8 mouse cellular contexts compared by ENCODE assay signal in the genomic region with DNA sequence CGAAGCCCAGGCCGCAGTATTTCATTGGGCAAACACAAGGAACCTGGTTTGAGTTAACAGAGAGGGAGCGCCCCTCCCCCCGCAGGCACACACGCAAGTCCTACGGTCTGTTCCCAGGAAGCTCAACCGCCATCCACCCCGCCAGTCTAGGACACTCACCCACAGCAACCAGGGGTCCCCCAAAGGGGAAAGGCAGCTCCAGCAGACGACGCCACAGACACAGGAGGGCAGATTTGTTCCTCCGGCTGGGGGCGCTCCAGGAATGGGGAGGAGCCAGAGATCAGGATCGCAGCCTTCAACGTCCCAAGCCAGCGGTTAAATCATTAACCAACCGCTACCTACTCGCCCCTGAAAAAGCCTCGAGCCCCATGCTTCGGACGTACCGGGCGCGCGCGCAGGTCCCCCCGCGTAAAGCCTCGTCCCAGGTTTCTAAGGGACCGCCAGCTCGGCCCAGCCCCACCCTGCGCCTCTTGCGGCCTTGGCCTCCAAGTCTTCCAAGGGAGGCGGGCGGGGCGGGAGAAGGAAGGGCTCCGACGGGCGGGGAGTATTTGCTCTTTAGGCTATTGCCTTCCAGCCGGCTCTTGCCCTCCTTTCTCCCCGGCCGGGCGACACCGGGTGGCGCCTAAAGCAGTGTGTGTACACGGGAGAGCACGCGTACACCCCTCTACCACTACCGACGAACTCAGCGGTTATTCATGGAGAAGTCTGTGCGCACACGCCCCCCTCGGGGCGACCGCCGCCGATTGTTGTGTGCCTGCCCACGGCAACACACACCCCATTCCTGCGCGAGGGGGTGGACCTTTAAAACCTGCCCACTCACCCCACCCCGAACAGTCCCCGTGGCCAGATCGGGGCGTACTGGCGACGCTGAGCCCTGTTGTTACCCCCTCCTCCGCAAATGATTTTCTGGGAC. TPM values are rescaled to one million over a fixed set of nuclear protein-coding genes. Genes with fewer than 3 reads are reported as not detected.
DNase-seq lines count a peak whose midpoint lies in the region; ATAC-seq and TF ChIP-seq lines count a peak whose summit lies in the region.

No protein-coding gene starts in this region.

- no peaks in the 10 kb centered on the region for H3K36me3 ChIP-seq in ES-E14 (ENCODE audit: control insufficient read depth, insufficient read depth, low read length, poor library complexity, severe bottlenecking)
- peaks cover 18% of the 10 kb centered on the region for H3K36me3 ChIP-seq in forebrain, embryonic 12.5 days (replicated peaks)
- H3K36me3 ChIP-seq in heart, postnatal 0 days (replicated peaks; ENCODE audit: control insufficient read depth, insufficient read depth, low read length): no peaks in the 10 kb centered on the region
- peaks cover 4% of the 10 kb centered on the region; the same call in 1 of the 2 replicates for H3K36me3 ChIP-seq in liver, postnatal 0 days (replicated peaks; ENCODE audit: insufficient read depth, low read length)
- no peaks in the 10 kb centered on the region for H3K36me3 ChIP-seq in neural tube, embryonic 13.5 days

- no peaks in the 10 kb centered on the region for H3K9me3 ChIP-seq in ES-E14 (ENCODE audit: control insufficient read depth, insufficient read depth, low read depth, low read length)
- no peaks in the 10 kb centered on the region for H3K9me3 ChIP-seq in forebrain, embryonic 12.5 days
- no peaks in the 10 kb centered on the region for H3K9me3 ChIP-seq in heart, postnatal 0 days (replicated peaks; ENCODE audit: control insufficient read depth, low read length)
- H3K9me3 ChIP-seq in liver, postnatal 0 days (ENCODE audit: low read length): no peaks in the 10 kb centered on the region
- no peaks in the 10 kb centered on the region for H3K9me3 ChIP-seq in neural tube, embryonic 13.5 days

- peak overlapping the region; percentile 88 for H3K4me2 ChIP-seq in forebrain, embryonic 12.5 days
- H3K4me2 ChIP-seq in heart, postnatal 0 days (ENCODE audit: low read depth, low read length): peak overlapping the region; percentile 92
- H3K4me2 ChIP-seq in liver, postnatal 0 days (ENCODE audit: low read depth, low read length): peak overlapping the region; percentile 97
- peak overlapping the region; percentile 63 for H3K4me2 ChIP-seq in neural tube, embryonic 13.5 days

- peak overlapping the region; percentile 90 to 96 for H3K4me3 ChIP-seq in ES-E14 (ENCODE audit: insufficient read depth in 1 of 2, low read depth in 1 of 2, low read length in 2 of 2, poor library complexity in 1 of 2, severe bottlenecking in 1 of 2)
- H3K4me3 ChIP-seq in forebrain, embryonic 12.5 days (replicated peaks): peak overlapping the region; percentile 78
- H3K4me3 ChIP-seq in heart, postnatal 0 days (ENCODE audit: low read depth, low read length): peak overlapping the region; percentile 80
- peak overlapping the region; percentile 72 for H3K4me3 ChIP-seq in liver, postnatal 0 days (ENCODE audit: low read depth, low read length)
- peak overlapping the region; percentile 89 for H3K4me3 ChIP-seq in neural tube, embryonic 13.5 days

- ATAC-seq in forebrain, embryonic 12.5 days (ENCODE audit: low FRiP score): peak; percentile 45
- ATAC-seq in heart, postnatal 0 days (ENCODE audit: insufficient read depth, low read depth): peak; percentile 47
- peak; percentile 47 for ATAC-seq in liver, postnatal 0 days
- peak; percentile 52 for ATAC-seq in neural tube, embryonic 13.5 days (ENCODE audit: low read depth)

- TF ChIP-seq EP300 in heart, postnatal 0 days (IDR thresholded peaks at IDR 0.05; ENCODE audit: low read depth): no peak
- TF ChIP-seq EP300 in liver, postnatal 0 days (IDR thresholded peaks at IDR 0.05; ENCODE audit: low read depth): peak; percentile 26; the same call in 1 of the 2 replicates

- H3K27me3 ChIP-seq in forebrain, embryonic 12.5 days: no peaks in the 10 kb centered on the region
- no peaks in the 10 kb centered on the region for H3K27me3 ChIP-seq in heart, postnatal 0 days (ENCODE audit: control insufficient read depth, insufficient read depth, low read length)
- no peaks in the 10 kb centered on the region for H3K27me3 ChIP-seq in liver, postnatal 0 days (ENCODE audit: insufficient read depth, low read length)
- no peaks in the 10 kb centered on the region for H3K27me3 ChIP-seq in neural tube, embryonic 13.5 days

- DNase-seq in ES-E14 (ENCODE audit: low read depth, low spot score): peak; percentile 46
- DNase-seq in c-Kit-positive CD71-negative TER-119-negative erythroid progenitor cells, embryonic 14.5 days (ENCODE audit: low read depth): peak; percentile 73
- DNase-seq in heart, postnatal 0 days (ENCODE audit: low spot score): peak; percentile 62
- DNase-seq in kidney, postnatal 36 days: peak; percentile 77 to 85
- DNase-seq in liver, postnatal 0 days: peak; percentile 87
- peak; percentile 86 for DNase-seq in testis, postnatal 10 days (ENCODE audit: low spot score)

- WGBS in forebrain, embryonic 12.5 days: under 1% methylated on average over 67 of the region's 67 CpGs
- under 1% methylated on average over 65 of the region's 67 CpGs for WGBS in heart, postnatal 0 days
- under 1% methylated on average over 65 of the region's 67 CpGs for WGBS in liver, postnatal 0 days (ENCODE audit: insufficient replicate concordance)
- under 1% methylated on average over 65 of the region's 67 CpGs for WGBS in neural tube, embryonic 13.5 days

- H3K9ac ChIP-seq in ES-E14 (ENCODE audit: insufficient read depth, low read depth, low read length, poor library complexity, severe bottlenecking): peak overlapping the region; percentile 87
- H3K9ac ChIP-seq in forebrain, embryonic 12.5 days: peak overlapping the region; percentile 90
- peak overlapping the region; percentile 79 for H3K9ac ChIP-seq in heart, postnatal 0 days (replicated peaks; ENCODE audit: low read depth, low read length)
- H3K9ac ChIP-seq in liver, postnatal 0 days (replicated peaks): peak overlapping the region; percentile 81
- peak overlapping the region; percentile 95 for H3K9ac ChIP-seq in neural tube, embryonic 13.5 days

- in situ Hi-C loops in ES-E14 (cut with MboI; ENCODE audit: low sequenced_read_pairs in 2 of 2, unreplicated experiment in 2 of 2): no loop called here

- H3K4me1 ChIP-seq in ES-E14 (ENCODE audit: control insufficient read depth in 2 of 2, insufficient read depth in 2 of 2, low read length in 2 of 2, poor library complexity in 1 of 2): peaks cover 0 to 38% of the 10 kb centered on the region in 2 experiments; a peak in 3 of 4 replicates
- H3K4me1 ChIP-seq in forebrain, embryonic 12.5 days: peaks cover 50% of the 10 kb centered on the region
- peaks cover 33% of the 10 kb centered on the region for H3K4me1 ChIP-seq in heart, postnatal 0 days (ENCODE audit: control insufficient read depth, insufficient read depth)
- peaks cover 39% of the 10 kb centered on the region for H3K4me1 ChIP-seq in liver, postnatal 0 days (ENCODE audit: insufficient read depth)
- peaks cover 49% of the 10 kb centered on the region for H3K4me1 ChIP-seq in neural tube, embryonic 13.5 days (replicated peaks)

- 0 out of 2 replicates have a peak, but pooled peaks have one; percentile 19 for TF ChIP-seq CTCF in heart, postnatal 0 days (IDR thresholded peaks at IDR 0.05; ENCODE audit: low read depth)
- peak; percentile 74 for TF ChIP-seq CTCF in liver, postnatal 0 days (IDR thresholded peaks at IDR 0.05; ENCODE audit: low read depth)

- peak overlapping the region; percentile 58 for H3K27ac ChIP-seq in ES-E14 (ENCODE audit: insufficient read depth, low read depth, low read length, poor library complexity, severe bottlenecking)
- peak overlapping the region; percentile 96 for H3K27ac ChIP-seq in forebrain, embryonic 12.5 days
- peak overlapping the region; percentile 92 for H3K27ac ChIP-seq in heart, postnatal 0 days (ENCODE audit: low read depth)
- H3K27ac ChIP-seq in liver, postnatal 0 days (ENCODE audit: low read depth): peak overlapping the region; percentile 98
- peak overlapping the region; percentile 95 for H3K27ac ChIP-seq in neural tube, embryonic 13.5 days (replicated peaks)

TF ChIP-seq in ES-E14, 5 proteins besides CTCF, POLR2A, EP300 and RAD21:
- TF ChIP-seq ZNF384 (IDR thresholded peaks at IDR 0.05; ENCODE audit: low read depth, low read length) (no peak), HCFC1 (IDR thresholded peaks at IDR 0.05; ENCODE audit: borderline replicate concordance, insufficient read depth, low read length) (no peak), ZC3H11A (IDR thresholded peaks at IDR 0.05; ENCODE audit: borderline replicate concordance, low read depth, low read length) (no peak), CHD2 (IDR thresholded peaks at IDR 0.05; ENCODE audit: low read depth, low read length) (no peak), MAFK (IDR thresholded peaks at IDR 0.05; ENCODE audit: insufficient read depth, low read depth, low read length) (no peak)

RNA-seq across cellular contexts. Expression of a gene that starts 0.9 kb away (rescaled TPM):
- total RNA-seq in ES-E14 (2012; rRNA removed): 17.8 and 20.7 TPM in 2 replicates
- polyA plus RNA-seq in forebrain, embryonic 12.5 days (2016; fragmentation: Nextera tagmentation; extraction: Ambion mirVana): 109 and 113 TPM in 2 replicates
- 33.5 and 39.8 TPM in 2 replicates for total RNA-seq in heart, postnatal 0 days (2014; rRNA removed; ENCODE audit: low replicate concordance)
- polyA plus RNA-seq in heart, postnatal 0 days (2015; fragmentation: Nextera tagmentation; extraction: Ambion mirVana): 11.8 and 12.0 TPM in 2 replicates
- 12.4 and 13.7 TPM in 2 replicates for polyA plus RNA-seq in liver, postnatal 0 days (2015; fragmentation: Nextera tagmentation; extraction: Ambion mirVana)
- polyA plus RNA-seq in neural tube, embryonic 13.5 days (2015; fragmentation: Nextera tagmentation; extraction: Ambion mirVana): 54.6 and 58.9 TPM in 2 replicates

RNA-seq across cellular contexts. Expression of a gene that starts 41.0 kb away (rescaled TPM):
- total RNA-seq in ES-E14 (2012; rRNA removed): 19.6 and 35.0 TPM in 2 replicates
- polyA plus RNA-seq in forebrain, embryonic 12.5 days (2016; fragmentation: Nextera tagmentation; extraction: Ambion mirVana): 0.32 and 0.69 TPM in 2 replicates
- total RNA-seq in heart, postnatal 0 days (2014; rRNA removed; ENCODE audit: low replicate concordance): 1.3 TPM in 1 of 2 replicates, not detected in the other
- 0.10 TPM in 1 of 2 replicates, not detected in the other for polyA plus RNA-seq in heart, postnatal 0 days (2015; fragmentation: Nextera tagmentation; extraction: Ambion mirVana)
- polyA plus RNA-seq in liver, postnatal 0 days (2015; fragmentation: Nextera tagmentation; extraction: Ambion mirVana): 0.38 and 0.46 TPM in 2 replicates
- polyA plus RNA-seq in neural tube, embryonic 13.5 days (2015; fragmentation: Nextera tagmentation; extraction: Ambion mirVana): 0.36 and 0.85 TPM in 2 replicates

Comparison
In these comparisons a context has a peak if more than half of its experiments do, and no peak if none do; other contexts are left out.
1. Peak in every context shown above with its lines: DNase-seq, ATAC-seq, H3K4me3 ChIP-seq and H3K27ac ChIP-seq.